Mouse (Mus musculus): ENCODE data around the gene Gm20441.

- TF ChIP-seq POU5F1 (IDR thresholded peaks at IDR 0.05; ENCODE audit: borderline replicate concordance, low read length) (no peak), CTCF (conservative IDR thresholded peaks at IDR 0.05; ENCODE audit: low read length) (no peak), NANOG (IDR thresholded peaks at IDR 0.05; ENCODE audit: borderline replicate concordance, low read length) (no peak)
Measured at GRCm38 (mm10) chr10:75779206-75780174, 1.3 kb downstream of the Gm20441 start.
